Mouse (Mus musculus) cortical plate, adult 2 months (tissue): ENCODE measurements around the gene Cemip2. TPM values are rescaled to one million over a fixed set of nuclear protein-coding genes. Genes with fewer than 3 reads are reported as not detected.

Source experiments
- H3K27ac ChIP-seq: fragments of 200-500 bp; 2 replicates; pipeline ENCODE4 v1.5.1; 2012; ENCODE audit warnings: low read length, control low read depth, inconsistent platforms; ENCODE audit not compliant: insufficient read depth
- H3K4me1 ChIP-seq: fragments of 200-500 bp; 2 replicates; pipeline ENCODE4 v1.6.1; 2011; ENCODE audit warnings: low read length; ENCODE audit not compliant: control insufficient read depth, insufficient read depth
- H3K4me3 ChIP-seq: fragments of 200-500 bp; 2 replicates; pipeline ENCODE4 v1.5.1; 2011; ENCODE audit warnings: mild to moderate bottlenecking, low read length, control low read depth; ENCODE audit not compliant: insufficient read depth
- CTCF ChIP-seq: fragments of 200-500 bp; IDR thresholded peaks from 2 replicates; pipeline ENCODE4 v1.5.1; 2011; ENCODE audit warnings: mild to moderate bottlenecking, control low read depth, low read length; ENCODE audit not compliant: insufficient read depth; ENCODE audit errors: extremely low read depth
- POLR2A ChIP-seq: fragments of 200-500 bp; IDR thresholded peaks from 2 replicates; pipeline ENCODE4 v1.6.1; 2011; ENCODE audit warnings: mild to moderate bottlenecking, low read length, control low read depth; ENCODE audit not compliant: insufficient read depth; ENCODE audit errors: extremely low read depth
- polyA plus RNA-seq: library from polyadenylated mRNA; depleted of rRNA; stranded (reverse); fragments of >200 nt; gene quantifications from 2 replicates; pipeline ENCODE4 v1.2.3, GENCODE M21; 2012

Cemip2 gene
- polyA plus RNA-seq, 1 experiment, result 5.6 TPM

GRCm38 (mm10) chr19:21882110-21882940 is 104.2 kb downstream of the Cemip2 start:
- Histone ChIP-seq H3K4me3 (no peak overlapping the region), H3K4me1 (no peaks in the 10 kb centered on the region), H3K27ac (peak overlapping the region; percentile 65; the same call in 1 of the 2 replicates)
- no peak for TF ChIP-seq POLR2A
- TF ChIP-seq CTCF, result no peak

GRCm38 (mm10) chr19:21883053-21883452 is 104.9 kb downstream of the Cemip2 start:
- Histone ChIP-seq H3K4me1 (no peaks in the 10 kb centered on the region), H3K27ac (no peak overlapping the region), H3K4me3 (no peak overlapping the region)
- TF ChIP-seq CTCF (no peak), POLR2A (no peak)

- H3K4me1 ChIP-seq, result no peaks in the 10 kb centered on the region
- TF ChIP-seq POLR2A, result no peak
- no peak for TF ChIP-seq CTCF
- no peak overlapping the region for H3K4me3 ChIP-seq
- H3K27ac ChIP-seq, result no peak overlapping the region
Measured at GRCm38 (mm10) chr19:21883922-21884321, 105.8 kb downstream of the Cemip2 start.

GRCm38 (mm10) chr19:21884385-21884784 is 106.2 kb downstream of the Cemip2 start:
- no peak for TF ChIP-seq POLR2A
- TF ChIP-seq CTCF, result no peak
- Histone ChIP-seq H3K4me3 (no peak overlapping the region), H3K27ac (no peak overlapping the region), H3K4me1 (no peaks in the 10 kb centered on the region)

- H3K4me1 ChIP-seq, result no peaks in the 10 kb centered on the region
- TF ChIP-seq POLR2A, result no peak
- TF ChIP-seq CTCF, result no peak
- H3K4me3 ChIP-seq, result no peak overlapping the region
- H3K27ac ChIP-seq, result no peak overlapping the region
Measured at GRCm38 (mm10) chr19:21886166-21886657, 108.1 kb downstream of the Cemip2 start.

GRCm38 (mm10) chr19:21890699-21891098 is 112.6 kb downstream of the Cemip2 start:
- Histone ChIP-seq H3K27ac (no peak overlapping the region), H3K4me1 (no peaks in the 10 kb centered on the region), H3K4me3 (no peak overlapping the region)
- no peak for TF ChIP-seq CTCF
- TF ChIP-seq POLR2A, result no peak

GRCm38 (mm10) chr19:21894792-21895191 is 116.7 kb downstream of the Cemip2 start:
- TF ChIP-seq POLR2A, result no peak
- TF ChIP-seq CTCF, result no peak
- Histone ChIP-seq H3K27ac (no peak overlapping the region), H3K4me1 (no peaks in the 10 kb centered on the region; the same call in 1 of the 2 replicates), H3K4me3 (no peak overlapping the region)

GRCm38 (mm10) chr19:21895540-21895939 is 117.4 kb downstream of the Cemip2 start:
- no peaks in the 10 kb centered on the region; the same call in 1 of the 2 replicates for H3K4me1 ChIP-seq
- no peak overlapping the region for H3K4me3 ChIP-seq
- H3K27ac ChIP-seq, result no peak overlapping the region
- TF ChIP-seq CTCF, result no peak
- no peak for TF ChIP-seq POLR2A

- TF ChIP-seq CTCF, result no peak
- TF ChIP-seq POLR2A, result no peak
- no peaks in the 10 kb centered on the region; the same call in 1 of the 2 replicates for H3K4me1 ChIP-seq
- no peak overlapping the region for H3K4me3 ChIP-seq
- no peak overlapping the region for H3K27ac ChIP-seq
Measured at GRCm38 (mm10) chr19:21897122-21897827, 119.1 kb downstream of the Cemip2 start.
